Mouse (Mus musculus): ENCODE results near the gene Cdc25b. TPM values are rescaled to one million over a fixed set of nuclear protein-coding genes. Genes with fewer than 3 reads are reported as not detected.

Gene Cdc25b
- polyA plus RNA-seq, 1 experiment: 22.4 TPM

GRCm38 (mm10) chr2:131159938-131160581 is 26.7 kb upstream of the Cdc25b start, which contains the start of gene 1700037H04Rik:
Gene 1700037H04Rik (minus strand): TSS chr2:131160081.
- no peak for TF ChIP-seq CTCF (IDR thresholded peaks at IDR 0.05; ENCODE audit: extremely low read depth, insufficient read length, insufficient replicate concordance, low read depth, low read length)
- TF ChIP-seq POLR2A (IDR thresholded peaks at IDR 0.05; ENCODE audit: low read depth, low read length): peak; percentile 55; the same call in 1 of the 2 replicates
- Histone ChIP-seq H3K4me3 (ENCODE audit: low read depth, low read length) (peak within 1 kb of the TSS; percentile 78), H3K27ac (ENCODE audit: insufficient read depth, low read depth, low read length) (peak within 1 kb of the TSS; percentile 67), H3K27me3 (ENCODE audit: control insufficient read depth, insufficient read depth, low read length) (no peaks in the 10 kb centered on the region), H3K36me3 (ENCODE audit: control insufficient read depth, insufficient read depth, low read length) (no peaks in the 10 kb centered on the region), H3K4me1 (ENCODE audit: control insufficient read depth, insufficient read depth, insufficient read length, low read length) (peaks cover 4% of the 10 kb centered on the region)
- under 1% methylated on average over 54 of the region's 54 CpGs for WGBS

GRCm38 (mm10) chr2:131160671-131161111 is 26.1 kb upstream of the Cdc25b start:
- Histone ChIP-seq H3K4me3 (ENCODE audit: low read depth, low read length) (peak overlapping the region; percentile 66), H3K36me3 (ENCODE audit: control insufficient read depth, insufficient read depth, low read length) (no peaks in the 10 kb centered on the region), H3K27me3 (ENCODE audit: control insufficient read depth, insufficient read depth, low read length) (no peaks in the 10 kb centered on the region), H3K4me1 (ENCODE audit: control insufficient read depth, insufficient read depth, insufficient read length, low read length) (peaks cover 4% of the 10 kb centered on the region), H3K27ac (ENCODE audit: insufficient read depth, low read depth, low read length) (peak overlapping the region; percentile 67)
- TF ChIP-seq POLR2A (IDR thresholded peaks at IDR 0.05; ENCODE audit: low read depth, low read length): no peak
- no peak for TF ChIP-seq CTCF (IDR thresholded peaks at IDR 0.05; ENCODE audit: extremely low read depth, insufficient read length, insufficient replicate concordance, low read depth, low read length)
- WGBS: under 1% methylated on average over 17 of the region's 17 CpGs

- 71% methylated on average over 7 of the region's 7 CpGs for WGBS
Observed at GRCm38 (mm10) chr2:131163924-131164323, 22.8 kb upstream of the Cdc25b start.

GRCm38 (mm10) chr2:131166172-131166571 is 20.6 kb upstream of the Cdc25b start:
- H3K4me3 ChIP-seq (ENCODE audit: low read depth, low read length): no peak overlapping the region
- H3K27ac ChIP-seq (ENCODE audit: insufficient read depth, low read depth, low read length): no peak overlapping the region; the same call in 1 of the 2 replicates
- TF ChIP-seq POLR2A (IDR thresholded peaks at IDR 0.05; ENCODE audit: low read depth, low read length) (no peak), CTCF (IDR thresholded peaks at IDR 0.05; ENCODE audit: extremely low read depth, insufficient read length, insufficient replicate concordance, low read depth, low read length) (no peak)
- no peaks in the 10 kb centered on the region for H3K36me3 ChIP-seq (ENCODE audit: control insufficient read depth, insufficient read depth, low read length)
- no peaks in the 10 kb centered on the region for H3K27me3 ChIP-seq (ENCODE audit: control insufficient read depth, insufficient read depth, low read length)
- H3K4me1 ChIP-seq (ENCODE audit: control insufficient read depth, insufficient read depth, insufficient read length, low read length): no peaks in the 10 kb centered on the region; the same call in 1 of the 2 replicates
- 81% methylated on average over 2 of the region's 2 CpGs for WGBS

More at GRCm38 (mm10) chr2:131163924-131164323, 22.8 kb upstream of the Cdc25b start:
- Histone ChIP-seq H3K36me3 (ENCODE audit: control insufficient read depth, insufficient read depth, low read length) (no peaks in the 10 kb centered on the region), H3K4me3 (ENCODE audit: low read depth, low read length) (no peak overlapping the region), H3K27ac (ENCODE audit: insufficient read depth, low read depth, low read length) (no peak overlapping the region), H3K4me1 (ENCODE audit: control insufficient read depth, insufficient read depth, insufficient read length, low read length) (peaks cover 4% of the 10 kb centered on the region), H3K27me3 (ENCODE audit: control insufficient read depth, insufficient read depth, low read length) (no peaks in the 10 kb centered on the region)
- TF ChIP-seq CTCF (IDR thresholded peaks at IDR 0.05; ENCODE audit: extremely low read depth, insufficient read length, insufficient replicate concordance, low read depth, low read length) (no peak), POLR2A (IDR thresholded peaks at IDR 0.05; ENCODE audit: low read depth, low read length) (no peak)

- Histone ChIP-seq H3K36me3 (ENCODE audit: control insufficient read depth, insufficient read depth, low read length) (no peaks in the 10 kb centered on the region), H3K4me1 (ENCODE audit: control insufficient read depth, insufficient read depth, insufficient read length, low read length) (no peaks in the 10 kb centered on the region; the same call in none of the 2 replicates), H3K4me3 (ENCODE audit: low read depth, low read length) (no peak overlapping the region), H3K27me3 (ENCODE audit: control insufficient read depth, insufficient read depth, low read length) (no peaks in the 10 kb centered on the region), H3K27ac (ENCODE audit: insufficient read depth, low read depth, low read length) (no peak overlapping the region)
- no peak for TF ChIP-seq CTCF (IDR thresholded peaks at IDR 0.05; ENCODE audit: extremely low read depth, insufficient read length, insufficient replicate concordance, low read depth, low read length)
- no peak for TF ChIP-seq POLR2A (IDR thresholded peaks at IDR 0.05; ENCODE audit: low read depth, low read length)
- 63% methylated on average over 6 of the region's 6 CpGs for whole genome bisulfite sequencing
Observed at GRCm38 (mm10) chr2:131167984-131168383, 18.8 kb upstream of the Cdc25b start.

- TF ChIP-seq CTCF (IDR thresholded peaks at IDR 0.05; ENCODE audit: extremely low read depth, insufficient read length, insufficient replicate concordance, low read depth, low read length) (no peak), POLR2A (IDR thresholded peaks at IDR 0.05; ENCODE audit: low read depth, low read length) (no peak)
- Histone ChIP-seq H3K4me1 (ENCODE audit: control insufficient read depth, insufficient read depth, insufficient read length, low read length) (no peaks in the 10 kb centered on the region; the same call in none of the 2 replicates), H3K27ac (ENCODE audit: insufficient read depth, low read depth, low read length) (no peak overlapping the region), H3K4me3 (ENCODE audit: low read depth, low read length) (no peak overlapping the region), H3K27me3 (ENCODE audit: control insufficient read depth, insufficient read depth, low read length) (no peaks in the 10 kb centered on the region), H3K36me3 (ENCODE audit: control insufficient read depth, insufficient read depth, low read length) (no peaks in the 10 kb centered on the region)
- 76% methylated on average over 1 of the region's 1 CpGs for WGBS
Observed at GRCm38 (mm10) chr2:131168914-131169313, 17.8 kb upstream of the Cdc25b start.

GRCm38 (mm10) chr2:131170936-131171335 is 15.8 kb upstream of the Cdc25b start:
- 55% methylated on average over 9 of the region's 9 CpGs for WGBS
- Histone ChIP-seq H3K27me3 (ENCODE audit: control insufficient read depth, insufficient read depth, low read length) (no peaks in the 10 kb centered on the region), H3K27ac (ENCODE audit: insufficient read depth, low read depth, low read length) (no peak overlapping the region), H3K36me3 (ENCODE audit: control insufficient read depth, insufficient read depth, low read length) (no peaks in the 10 kb centered on the region), H3K4me3 (ENCODE audit: low read depth, low read length) (peak overlapping the region; percentile 40), H3K4me1 (ENCODE audit: control insufficient read depth, insufficient read depth, insufficient read length, low read length) (peaks cover 8% of the 10 kb centered on the region)
- no peak for TF ChIP-seq CTCF (IDR thresholded peaks at IDR 0.05; ENCODE audit: extremely low read depth, insufficient read length, insufficient replicate concordance, low read depth, low read length)
- TF ChIP-seq POLR2A (IDR thresholded peaks at IDR 0.05; ENCODE audit: low read depth, low read length): no peak

Data from small intestine, adult 2 months (tissue).